Mouse (Mus musculus) ovary, postnatal 10 days (tissue): ENCODE results near the gene Rai1.

Experiments used
- DNase-seq: peaks from one replicate; pipeline ENCODE4 v3.0.0; 2022; ENCODE audit warnings: low spot score

The Rai1 gene

DNA sequence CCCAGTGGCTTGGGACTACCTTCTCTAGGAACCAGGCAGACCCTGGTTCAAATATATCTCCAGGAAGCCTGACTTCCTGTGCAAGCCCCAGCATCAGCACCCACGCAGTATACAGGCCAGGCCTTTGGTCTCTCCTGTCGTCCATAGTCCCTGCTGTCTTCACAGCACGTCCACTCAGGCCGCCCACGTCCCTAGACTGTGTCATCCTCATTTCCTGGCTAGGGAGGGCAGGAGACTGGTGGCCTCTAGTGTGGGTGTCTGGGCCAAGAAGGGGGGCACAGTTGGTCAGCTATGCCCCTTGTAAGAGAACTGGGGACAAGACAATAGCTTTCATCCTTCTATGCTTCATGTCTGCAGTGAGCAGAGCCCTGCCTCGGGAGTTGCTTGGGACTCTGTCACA, 87.7 kb downstream of the Rai1 start:
- no peak for DNase-seq

- no peak for DNase-seq
Observed at GRCm38 (mm10) chr11:60193556-60193955, 88.7 kb downstream of the Rai1 start.

DNA sequence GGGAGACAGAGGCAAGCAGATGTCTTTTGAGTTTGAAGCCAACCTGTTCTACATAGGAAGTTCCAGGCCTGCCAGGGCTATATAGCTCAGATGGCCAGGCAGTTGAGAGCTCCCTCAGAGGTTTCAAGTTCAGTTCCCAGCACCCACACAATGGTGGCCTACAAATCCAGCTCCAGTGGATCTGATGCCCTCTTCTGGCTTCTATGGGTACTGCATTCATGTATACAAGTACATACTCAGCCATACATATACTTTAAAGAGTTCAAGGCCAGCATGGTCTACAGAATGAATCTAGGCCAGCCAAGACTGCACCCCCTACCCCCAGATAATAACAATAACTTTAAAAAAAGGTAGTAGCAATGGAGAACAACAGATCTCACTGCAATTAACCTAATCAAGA, 90.3 kb downstream of the Rai1 start:
- no peak for DNase-seq

- no peak for DNase-seq
Observed at GRCm38 (mm10) chr11:60196344-60196743, 91.5 kb downstream of the Rai1 start.

DNA sequence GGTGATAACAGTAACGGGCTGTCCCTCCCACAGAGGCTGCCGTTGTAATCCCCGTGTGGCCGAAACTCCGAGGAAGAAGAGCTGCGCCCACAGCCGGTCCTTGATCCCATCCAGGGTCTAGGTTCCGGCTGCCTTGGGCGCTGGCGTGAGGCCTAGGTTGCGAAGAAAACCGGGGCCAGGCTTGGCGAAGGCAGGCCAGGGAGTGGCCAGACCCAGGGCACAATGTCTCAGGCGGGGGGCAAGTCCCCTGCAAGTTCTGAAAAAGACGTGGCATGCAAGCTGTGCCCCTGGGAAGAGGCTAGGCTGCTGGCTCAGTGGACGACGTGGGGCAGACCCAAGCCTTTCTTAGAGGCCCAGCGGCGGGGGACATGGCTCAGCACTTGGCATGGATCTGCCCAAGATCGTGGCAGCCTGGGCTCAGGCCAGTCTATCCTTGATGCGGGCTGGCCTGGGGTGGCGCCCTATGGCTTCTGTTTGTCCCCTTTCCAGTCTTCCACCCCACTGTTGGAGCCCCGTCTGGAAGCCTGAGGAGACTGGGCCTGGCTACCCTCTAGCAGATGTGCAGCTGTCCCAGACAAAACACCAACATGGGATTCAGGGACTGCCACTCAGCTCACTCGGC, 93.3 kb downstream of the Rai1 start:
- DNase-seq, result no peak

- no peak for DNase-seq
Observed at GRCm38 (mm10) chr11:60198651-60199050, 93.8 kb downstream of the Rai1 start.

DNA sequence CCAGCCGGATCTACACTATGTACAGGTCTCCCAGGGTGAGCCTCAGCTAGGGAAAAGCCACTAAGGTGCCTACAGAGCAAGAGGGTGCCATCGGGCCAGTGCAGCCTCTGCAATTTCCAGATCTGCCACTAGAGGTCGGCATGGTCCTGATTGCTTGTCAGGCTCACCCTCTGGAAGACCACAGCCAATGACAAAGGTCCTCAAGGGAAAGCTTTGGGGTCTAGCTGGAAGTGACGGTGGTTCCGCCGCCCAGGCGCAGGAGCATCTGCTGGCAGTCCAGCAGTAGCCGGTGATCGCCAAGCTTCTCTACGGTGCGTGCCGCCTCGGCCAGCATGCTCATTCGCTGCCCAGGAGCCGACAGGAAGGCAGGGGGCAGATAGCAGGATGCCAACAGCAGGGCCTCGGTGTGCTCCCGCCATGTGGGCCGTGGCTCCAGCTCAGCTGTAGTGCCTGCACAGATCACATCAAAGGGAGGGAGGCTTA, 94.9 kb downstream of the Rai1 start:
- DNase-seq, result peak; percentile 91

GRCm38 (mm10) chr11:60200384-60200783, 95.6 kb downstream of the Rai1 start:
- DNase-seq, result no peak

DNA sequence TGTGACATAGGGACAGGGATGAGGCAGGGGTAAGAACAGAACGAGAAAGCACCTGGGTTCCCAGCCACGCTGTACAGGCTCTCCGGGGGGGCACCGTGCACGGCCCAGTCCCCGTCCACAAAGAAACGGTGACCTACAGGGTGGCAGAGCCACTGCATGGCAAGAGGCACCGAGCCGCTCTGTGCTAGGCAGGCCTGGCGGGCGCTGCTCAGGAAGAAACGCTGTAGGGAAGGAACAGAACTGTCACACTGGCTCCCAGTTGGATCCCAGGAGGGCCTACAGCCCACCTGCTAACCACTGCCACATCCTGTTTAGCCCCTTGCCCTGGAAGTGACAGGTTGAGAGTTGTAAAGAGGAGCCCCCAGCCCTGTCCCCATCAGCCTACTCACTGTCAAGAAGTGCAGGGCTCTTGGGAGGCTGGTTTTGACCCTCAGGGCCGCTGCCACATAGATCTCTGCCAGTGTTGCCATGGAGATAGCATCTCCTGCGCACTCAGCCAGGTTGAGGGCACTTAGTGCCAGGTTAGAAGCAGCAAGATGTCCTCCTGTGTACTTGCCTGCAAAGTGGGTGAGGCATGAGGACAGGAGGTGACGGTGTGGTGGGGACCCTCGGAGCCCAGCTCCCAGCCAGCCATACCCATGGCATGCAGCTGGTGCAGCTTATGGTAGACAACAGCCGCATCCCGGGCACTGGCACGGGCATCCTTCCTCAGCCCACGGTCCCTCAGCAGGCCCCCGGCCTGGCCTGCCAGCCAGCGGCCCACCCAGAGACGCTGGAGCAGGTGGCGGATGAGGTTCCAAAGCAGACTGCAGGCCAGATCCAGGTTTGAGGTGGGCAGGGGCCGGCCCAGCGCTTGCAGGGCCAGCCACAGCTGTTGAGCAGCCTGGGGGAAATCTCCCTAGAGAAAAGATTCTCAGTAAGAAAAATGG, 98.2 kb downstream of the Rai1 start:
- no peak for DNase-seq

DNA sequence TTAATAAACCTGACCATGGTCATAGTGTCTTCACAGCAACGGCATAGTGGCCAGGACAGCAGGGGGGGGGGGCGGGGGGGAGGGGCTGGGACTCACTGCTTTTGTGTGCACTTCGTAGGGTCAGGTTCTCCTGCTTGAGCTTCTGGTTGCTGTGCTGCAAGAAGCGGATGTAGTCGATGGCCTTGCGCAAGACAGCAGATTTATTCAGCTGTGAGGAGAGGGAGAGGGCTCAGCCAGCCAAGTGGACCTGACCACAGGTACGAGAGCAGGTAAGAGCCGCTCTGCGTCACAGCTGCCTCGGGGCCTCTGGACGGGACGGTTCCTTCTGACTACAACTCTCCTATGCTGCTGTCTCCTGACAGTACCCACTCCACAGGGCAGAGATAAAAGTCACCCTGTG, 100.2 kb downstream of the Rai1 start:
- DNase-seq, result no peak

DNA sequence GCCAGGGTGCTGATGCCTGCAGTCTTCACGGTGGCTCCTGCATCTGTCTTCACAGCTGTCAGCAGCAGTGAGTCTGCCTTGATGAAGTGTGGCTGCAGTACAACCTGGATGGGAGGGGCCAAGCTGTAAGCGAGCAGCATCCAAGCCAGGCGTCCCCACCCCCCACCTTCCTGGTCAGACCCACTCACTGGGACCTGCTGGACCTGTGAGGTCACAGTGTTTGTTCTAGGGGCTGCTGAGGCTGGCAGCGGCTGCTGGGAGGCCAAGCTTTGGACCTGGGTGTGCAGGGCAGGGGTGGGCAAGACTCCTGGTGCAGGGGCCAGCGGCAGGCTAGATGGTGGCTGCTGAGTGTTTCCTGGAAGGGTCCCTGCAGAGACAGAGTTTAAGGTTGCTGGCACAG, 101.4 kb downstream of the Rai1 start:
- no peak for DNase-seq

- DNase-seq, result no peak
Observed at GRCm38 (mm10) chr11:60208201-60208600, 103.4 kb downstream of the Rai1 start.

DNA sequence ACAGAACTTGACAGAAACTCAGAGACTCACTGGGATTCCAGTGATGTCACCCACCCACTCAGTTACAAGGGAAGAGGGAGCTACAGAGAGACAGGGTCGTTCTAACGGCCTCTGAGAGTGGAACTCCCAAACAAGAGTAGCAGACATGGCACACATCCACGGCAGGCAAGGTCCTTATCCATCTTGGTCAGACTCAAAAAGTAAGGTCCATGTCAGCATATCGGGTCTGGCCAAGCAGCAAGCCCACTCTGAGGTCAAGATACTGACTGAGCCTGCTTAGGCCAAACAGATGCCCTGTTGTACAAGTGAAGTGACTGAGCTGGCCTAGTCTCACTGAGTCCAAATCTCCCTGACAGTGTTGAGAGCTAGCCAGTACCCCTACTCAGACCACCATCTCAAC, 103.9 kb downstream of the Rai1 start:
- DNase-seq, result no peak

- peak; percentile 54 for DNase-seq
Observed at GRCm38 (mm10) chr11:60209217-60209932, 104.6 kb downstream of the Rai1 start.

DNA sequence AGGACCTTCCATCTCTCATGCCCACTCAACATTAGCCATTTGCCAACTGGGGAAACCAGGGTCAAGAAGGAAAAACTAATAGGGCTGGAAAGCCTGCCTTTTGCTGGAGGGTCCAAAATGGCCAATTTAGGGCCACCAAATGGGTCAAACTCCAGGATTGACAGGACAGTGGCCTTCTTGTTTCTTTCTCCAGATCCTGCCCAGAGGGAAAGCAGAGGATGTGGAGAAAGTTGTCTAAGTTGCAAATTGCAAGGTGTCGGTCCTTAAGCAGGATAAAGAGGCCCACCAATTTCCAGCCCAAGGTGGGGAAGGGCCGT, 105.1 kb downstream of the Rai1 start:
- DNase-seq, result no peak

GRCm38 (mm10) chr11:60210305-60210724, 105.5 kb downstream of the Rai1 start:
- DNase-seq, result peak; percentile 84

DNA sequence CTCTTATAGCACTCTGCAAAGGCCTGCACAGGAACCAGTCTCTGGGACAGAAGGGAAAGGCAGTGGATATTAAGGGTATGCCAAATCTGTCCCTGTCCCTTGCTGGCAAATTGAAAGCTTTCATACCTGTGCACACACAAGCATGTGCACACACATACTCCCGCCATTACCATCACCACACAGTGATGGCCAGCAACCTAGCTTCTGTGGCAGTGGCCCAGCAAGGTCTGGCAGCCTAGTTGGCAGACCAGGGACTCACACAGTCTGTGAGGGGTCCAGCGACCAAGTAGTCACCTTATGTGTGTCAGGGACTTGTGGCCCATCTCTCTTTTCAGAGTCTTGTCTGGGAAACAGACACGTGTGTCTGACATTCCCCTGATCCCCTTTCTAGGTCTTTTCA, 106.3 kb downstream of the Rai1 start:
- DNase-seq, result no peak

- DNase-seq, result no peak
Observed at GRCm38 (mm10) chr11:60211761-60212160, 106.9 kb downstream of the Rai1 start.

GRCm38 (mm10) chr11:60213266-60213665, 108.5 kb downstream of the Rai1 start:
- no peak for DNase-seq

DNA sequence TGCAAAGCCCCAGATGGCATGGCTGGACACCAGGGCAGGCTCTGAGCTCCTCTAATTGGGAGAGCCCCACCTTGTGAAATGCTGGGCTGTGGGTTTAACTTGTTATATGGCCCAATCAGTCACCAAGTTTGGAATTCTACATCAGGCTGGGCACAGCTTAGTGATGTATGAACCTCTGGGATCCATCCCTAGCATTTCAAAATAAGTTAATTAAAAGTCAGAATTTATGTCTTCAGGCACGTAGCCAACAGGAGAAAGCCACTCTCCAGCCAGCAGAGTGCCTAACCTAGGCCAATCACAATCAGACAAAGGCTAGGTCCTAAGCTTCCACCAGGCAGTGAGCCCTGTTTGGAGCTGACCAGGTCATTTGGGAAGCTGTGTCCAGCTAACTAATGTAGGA, 111.9 kb downstream of the Rai1 start:
- no peak for DNase-seq

GRCm38 (mm10) chr11:60217467-60217866, 112.7 kb downstream of the Rai1 start:
- no peak for DNase-seq

- DNase-seq, result no peak
Observed at GRCm38 (mm10) chr11:60219609-60220008, 114.8 kb downstream of the Rai1 start.

DNA sequence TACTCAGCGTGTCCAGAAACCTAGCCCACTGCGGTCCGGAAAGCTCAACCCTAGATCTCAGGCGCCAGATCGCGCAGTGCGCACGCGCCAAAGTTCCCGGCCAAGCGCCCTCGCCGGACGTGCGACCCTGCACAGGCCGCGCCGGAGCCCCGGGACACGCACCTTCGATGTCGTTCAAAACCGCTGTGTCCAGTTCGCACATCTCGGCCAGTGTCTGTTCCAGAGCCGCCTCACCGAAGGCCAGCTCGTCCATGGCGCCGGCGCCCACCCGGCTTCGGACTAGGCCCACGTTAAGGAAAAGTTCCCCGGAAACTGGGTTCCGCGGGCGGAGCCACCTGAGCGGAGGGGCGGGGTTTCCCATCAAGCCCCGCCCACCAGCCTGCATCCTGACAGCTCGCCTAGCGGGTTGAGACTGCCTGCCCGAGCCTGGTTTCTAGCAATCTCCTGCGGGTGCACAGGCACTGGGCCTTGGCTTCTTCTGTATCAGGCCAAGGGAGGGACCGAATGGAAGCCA, 115.5 kb downstream of the Rai1 start:
- peak; percentile 92 for DNase-seq
